Mouse (Mus musculus): ENCODE measurements at regions not wholly inside any gene's neighbourhood (a gene's known extent, or its start where the extent isn't known, plus 50 kb on each side); places are given as distances from the start of the nearest gene placed in this dataset.
A peak's percentile ranks its signal among the peaks of the same experiment; 100 is the strongest.

- no peak for DNase-seq (ENCODE audit: low read depth)
These were observed 271.2 kb upstream of the Zfp637 start for GRCm38 (mm10) chr6:117569576-117570326.

- DNase-seq (ENCODE audit: low read depth), result no peak
These were observed 270.6 kb upstream of the Zfp637 start for GRCm38 (mm10) chr6:117570346-117570745.

DNA sequence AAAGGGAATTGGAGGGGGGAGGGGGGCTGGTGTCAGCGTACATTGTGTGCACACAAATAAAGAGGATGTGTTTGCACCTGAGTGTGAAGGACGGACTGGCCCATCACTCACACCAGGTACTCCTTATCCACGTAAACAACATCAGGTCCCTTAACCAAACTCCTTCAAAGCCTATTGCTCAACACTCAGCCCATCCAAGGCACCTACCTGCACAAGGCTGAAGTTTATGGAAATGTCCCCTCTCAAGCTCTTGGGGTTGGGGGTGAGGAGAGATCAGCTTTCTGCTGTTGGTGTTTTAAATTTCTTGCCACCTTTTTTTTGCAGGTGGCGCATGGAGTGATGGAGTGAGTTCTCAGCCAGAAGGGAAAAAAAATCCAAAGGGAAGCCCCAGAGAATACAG, 270.2 kb upstream of the Zfp637 start:
- no peak for DNase-seq (ENCODE audit: low read depth)

- no peak for DNase-seq (ENCODE audit: low read depth)
These were observed 269.0 kb upstream of the Zfp637 start for GRCm38 (mm10) chr6:117572006-117572405.

GRCm38 (mm10) chr6:117573371-117573770, 267.6 kb upstream of the Zfp637 start:
- no peak for DNase-seq (ENCODE audit: low read depth)

- no peak for DNase-seq (ENCODE audit: low read depth)
These were observed 266.8 kb upstream of the Zfp637 start for GRCm38 (mm10) chr6:117574146-117574545.

DNA sequence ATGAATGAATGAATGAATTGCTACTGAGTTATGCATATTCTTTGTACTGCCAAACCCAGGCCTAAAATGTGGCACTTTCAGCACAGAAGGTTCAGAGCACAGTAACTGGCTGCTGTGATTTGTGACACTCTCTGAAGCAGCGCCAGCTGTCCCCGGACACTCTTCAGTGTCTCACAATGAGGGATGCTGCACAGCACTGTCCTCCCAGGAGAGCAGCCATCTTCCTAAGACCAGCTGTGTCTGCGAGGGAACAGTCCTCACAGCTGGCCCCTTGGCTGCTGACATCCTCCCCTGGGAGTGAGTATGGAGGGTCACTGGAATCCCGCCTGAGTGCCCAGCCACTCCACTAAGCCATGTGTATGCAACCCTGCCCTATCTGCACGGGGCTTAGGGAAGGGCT, 265.9 kb upstream of the Zfp637 start:
- DNase-seq (ENCODE audit: low read depth), result no peak

DNA sequence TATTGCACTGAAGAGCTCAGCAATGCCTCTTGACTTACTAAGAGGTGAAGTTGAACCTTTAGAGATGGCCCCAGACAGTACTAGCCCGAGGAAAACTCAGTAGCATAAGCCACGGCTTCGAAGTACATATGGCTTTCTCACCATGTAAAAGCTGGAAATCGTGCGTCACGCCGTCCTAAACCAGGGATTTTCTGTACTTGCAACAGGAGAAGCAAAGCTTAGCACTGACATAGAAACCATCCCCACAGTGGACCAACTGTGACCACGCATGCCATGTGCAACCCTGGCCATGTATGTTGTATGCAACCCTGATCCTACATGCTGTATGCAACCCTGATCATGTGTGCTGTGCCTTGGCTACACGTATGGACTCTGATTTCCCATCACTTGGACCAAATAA, 265.0 kb upstream of the Zfp637 start:
- no peak for DNase-seq (ENCODE audit: low read depth)

DNA sequence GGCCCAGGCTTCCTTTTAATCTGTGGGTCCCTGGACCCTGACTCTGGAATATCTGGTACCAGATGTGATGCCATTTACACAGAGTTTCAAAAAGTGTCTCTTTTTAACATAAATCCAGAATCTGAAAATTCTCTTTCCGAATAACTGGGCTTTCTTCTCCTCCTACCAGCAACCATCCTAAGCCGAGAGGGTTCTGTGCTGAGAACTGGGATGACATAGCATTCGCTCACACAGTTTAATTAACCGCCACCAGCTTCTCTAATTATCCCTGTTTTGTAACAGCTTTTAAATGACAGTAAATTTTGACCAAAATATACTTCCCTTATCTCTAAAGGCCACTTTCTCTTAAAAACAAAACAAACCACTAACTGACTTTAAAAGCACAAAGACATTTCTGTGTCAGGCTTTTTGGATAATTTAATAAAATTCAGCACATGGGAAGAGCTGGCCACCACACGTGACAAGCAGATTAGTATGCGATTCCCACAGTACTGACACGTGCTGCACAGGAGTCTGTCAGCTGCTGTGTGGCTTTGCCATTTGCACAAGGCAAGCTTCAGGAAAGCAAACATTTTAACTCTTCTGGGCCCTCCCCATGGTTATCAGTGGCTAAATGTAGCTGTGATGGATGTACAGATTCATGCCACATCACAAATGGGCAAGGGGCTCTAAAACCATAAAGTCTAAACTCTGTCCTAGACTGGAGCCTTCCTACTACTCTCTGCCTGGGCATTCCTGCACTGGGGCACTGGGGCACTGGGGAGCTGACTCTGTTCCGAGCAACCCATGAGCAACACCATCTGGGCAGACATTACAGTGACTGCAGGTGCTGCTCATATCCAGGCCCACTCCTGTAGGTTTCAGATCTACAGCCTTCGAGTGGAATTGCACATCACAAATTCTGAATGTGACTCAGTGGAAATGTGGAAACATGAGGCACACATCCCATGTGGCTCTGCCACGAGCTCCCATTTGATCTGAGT, 263.1 kb upstream of the Zfp637 start:
- DNase-seq (ENCODE audit: low read depth), result no peak

GRCm38 (mm10) chr6:117580951-117581350, 260.0 kb upstream of the Zfp637 start:
- peak; percentile 19 for DNase-seq (ENCODE audit: low read depth)

DNA sequence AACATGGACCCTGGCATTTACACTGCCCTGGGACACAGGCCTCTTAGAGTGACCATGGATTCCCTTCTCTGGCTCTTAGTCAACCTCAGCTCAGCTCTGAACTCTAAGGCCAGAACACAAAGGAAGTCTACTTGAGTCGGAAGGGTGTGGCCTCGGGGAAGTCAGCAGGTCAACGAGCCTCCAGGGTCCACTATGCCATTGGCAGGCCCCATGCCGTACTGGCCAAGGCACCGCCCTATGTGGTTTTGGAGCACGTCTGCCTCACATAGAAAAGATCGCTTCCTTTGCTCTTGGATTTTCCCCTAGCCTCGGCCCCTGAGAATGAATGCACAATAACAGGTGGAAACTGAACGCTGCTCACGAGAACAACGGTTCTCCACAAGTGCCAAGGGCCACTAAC, 257.9 kb upstream of the Zfp637 start:
- no peak for DNase-seq (ENCODE audit: low read depth)

- DNase-seq (ENCODE audit: low read depth), result no peak
These were observed 256.4 kb upstream of the Zfp637 start for GRCm38 (mm10) chr6:117584563-117584962.

DNA sequence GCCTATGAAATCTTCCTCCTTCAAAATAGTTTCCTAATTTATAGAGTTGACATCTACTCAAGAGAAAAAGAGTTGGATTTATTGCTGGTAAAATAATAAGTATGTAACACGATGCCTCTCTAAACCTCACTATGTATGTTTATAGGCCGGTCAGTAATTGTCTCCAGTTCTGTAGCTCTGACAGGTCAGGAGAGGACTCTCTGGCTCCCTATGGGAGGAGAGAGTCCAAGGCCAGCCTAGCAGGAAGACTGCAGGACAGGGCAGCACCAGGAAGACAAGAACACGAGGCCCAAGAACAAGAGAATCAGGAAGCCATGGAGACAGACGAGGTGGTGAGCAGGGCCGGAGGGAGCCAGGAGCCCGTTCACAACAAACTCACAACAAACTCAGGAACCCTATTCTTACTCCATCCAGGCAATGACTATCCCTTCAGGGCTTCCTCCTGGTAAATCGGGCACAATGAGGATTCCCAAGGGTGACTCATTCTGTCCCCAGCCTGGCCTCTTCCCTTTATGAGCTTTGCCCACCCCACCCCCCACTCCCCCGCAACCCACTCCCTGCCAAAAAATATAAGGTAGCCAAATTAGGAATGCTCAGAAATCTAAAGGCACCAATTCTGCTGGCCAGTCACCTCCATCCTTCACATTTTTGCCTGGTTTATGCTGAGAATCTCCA, 244.7 kb upstream of the Zfp637 start:
- DNase-seq (ENCODE audit: low read depth), result no peak

DNA sequence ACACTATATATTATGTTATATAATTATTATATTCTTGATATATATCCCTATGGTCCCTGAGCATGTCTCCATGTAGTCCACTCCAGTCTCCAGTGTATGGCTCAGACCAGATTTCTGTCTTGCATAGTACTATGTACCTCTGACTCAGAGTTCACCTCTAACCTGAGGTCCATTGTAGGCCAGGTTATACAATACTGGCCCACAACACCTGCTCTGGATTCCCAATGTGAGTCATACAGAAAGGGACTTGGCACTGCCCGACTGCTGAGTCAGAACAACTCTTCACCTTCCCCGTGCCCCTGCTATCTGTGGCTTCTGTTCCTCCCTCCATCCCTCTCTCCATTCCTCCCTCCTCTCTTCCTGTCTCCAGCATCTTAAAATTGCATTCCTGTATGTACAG, 236.1 kb upstream of the Zfp637 start:
- DNase-seq (ENCODE audit: low read depth), result no peak

- no peak for DNase-seq (ENCODE audit: low read depth)
These were observed 235.3 kb upstream of the Zfp637 start for GRCm38 (mm10) chr6:117605685-117606084.

GRCm38 (mm10) chr6:117606211-117606610, 234.8 kb upstream of the Zfp637 start:
- no peak for DNase-seq (ENCODE audit: low read depth)

GRCm38 (mm10) chr6:117607023-117607422, 234.0 kb upstream of the Zfp637 start:
- DNase-seq (ENCODE audit: low read depth), result peak; percentile 40

- DNase-seq (ENCODE audit: low read depth), result peak; percentile 87
These were observed 231.2 kb upstream of the Zfp637 start for GRCm38 (mm10) chr6:117609476-117610404.

DNA sequence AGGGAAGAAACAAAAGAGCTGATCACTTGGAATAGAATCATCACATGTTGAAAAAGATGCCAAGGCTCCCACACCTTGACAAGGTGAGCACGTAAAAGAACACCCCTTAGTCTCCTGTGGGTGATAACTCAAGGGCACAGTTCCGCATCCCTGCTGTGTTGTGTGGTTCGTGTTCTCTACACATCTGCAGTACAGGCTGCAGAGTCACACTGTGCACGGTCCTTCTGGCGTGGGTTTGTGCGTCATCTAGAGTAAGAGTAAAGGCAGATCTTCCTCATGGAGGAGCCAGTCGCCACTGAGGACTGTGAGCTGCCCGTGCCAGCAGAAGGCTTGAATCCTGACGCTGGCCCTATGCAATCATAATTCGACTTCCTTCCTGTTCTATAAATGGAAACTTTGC, 229.7 kb upstream of the Zfp637 start:
- no peak for DNase-seq (ENCODE audit: low read depth)

DNA sequence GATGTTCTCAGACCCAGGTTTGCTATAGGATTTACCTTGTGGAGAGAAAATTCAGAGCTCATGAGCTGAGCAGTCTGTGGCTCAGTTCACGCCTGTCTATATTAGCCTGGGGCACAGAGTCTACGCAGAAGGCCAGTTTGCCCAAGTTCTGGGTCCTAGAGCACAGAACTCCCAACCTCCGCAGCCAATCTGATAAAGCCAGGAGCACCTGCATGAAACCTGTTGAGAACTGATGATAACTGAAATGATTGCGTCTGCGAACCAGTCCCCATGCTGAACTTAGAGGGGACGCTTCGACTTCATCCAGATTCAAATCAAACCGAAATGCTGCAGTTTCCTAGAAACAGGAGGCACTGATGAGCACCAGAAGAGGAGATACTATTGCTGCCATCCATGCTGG, 229.0 kb upstream of the Zfp637 start:
- no peak for DNase-seq (ENCODE audit: low read depth)

GRCm38 (mm10) chr6:117612421-117612820, 228.6 kb upstream of the Zfp637 start:
- DNase-seq (ENCODE audit: low read depth), result no peak

Data from fibroblast of lung, adult 2 months (primary cell).